Mouse (Mus musculus) liver, embryonic 11.5 days (tissue): ENCODE measurements at regions not wholly inside any gene's neighbourhood (a gene's known extent, or its start where the extent isn't known, plus 50 kb on each side); places are given as distances from the start of the nearest gene placed in this dataset.
"Not testable (repeated sequence)": the region's sequence is repeated elsewhere in the genome, so short reads cannot be mapped to it uniquely, and the experiment has no call there.

Experiments
- ATAC-seq: fragments of 200-750 bp; cut with Nextera tagmentation; replicated peaks from 2 replicates; pipeline ENCODE4 v1.8.0; 2017; ENCODE audit warnings: moderate number of reproducible peaks, mild to moderate bottlenecking, moderate TSS enrichment, moderate library complexity; ENCODE audit not compliant: low FRiP score
- DNase-seq: peaks from one replicate; pipeline ENCODE4 v3.0.0-alpha.2; 2017; ENCODE audit warnings: low spot score
- H3K27ac ChIP-seq: fragments of 300-500 bp; sonication (generic); 2 replicates; pipeline ENCODE4 v1.5.1; 2014; ENCODE audit warnings: mild to moderate bottlenecking, low read depth, low read length, control low read depth
- H3K27me3 ChIP-seq: fragments of 300-500 bp; sonication (generic); replicated peaks from 2 replicates; pipeline ENCODE4 v1.6.1; 2014; ENCODE audit warnings: low read length, mixed read lengths; ENCODE audit not compliant: control insufficient read depth, insufficient read depth
- H3K36me3 ChIP-seq: fragments of 300-500 bp; sonication (generic); 2 replicates; pipeline ENCODE4 v1.6.1; 2014; ENCODE audit warnings: mild to moderate bottlenecking, low read length, moderate library complexity, mixed read lengths; ENCODE audit not compliant: control insufficient read depth, insufficient read depth
- H3K4me1 ChIP-seq: fragments of 300-500 bp; sonication (generic); replicated peaks from 2 replicates; pipeline ENCODE4 v1.6.1; 2014; ENCODE audit warnings: low read length, mixed read lengths; ENCODE audit not compliant: control insufficient read depth, insufficient read depth
- H3K4me2 ChIP-seq: fragments of 300-500 bp; sonication (generic); 2 replicates; pipeline ENCODE4 v1.6.1; 2014; ENCODE audit warnings: mild to moderate bottlenecking, control low read depth, moderate library complexity
- H3K4me3 ChIP-seq: fragments of 300-500 bp; sonication (generic); 2 replicates; pipeline ENCODE4 v1.5.1; 2014; ENCODE audit warnings: low read depth, low read length, control low read depth
- H3K9ac ChIP-seq: fragments of 300-500 bp; sonication (generic); 2 replicates; pipeline ENCODE4 v1.6.1; 2014; ENCODE audit warnings: low read depth, low read length, control low read depth
- H3K9me3 ChIP-seq: fragments of 300-500 bp; sonication (generic); 2 replicates; pipeline ENCODE4 v1.6.1; 2016; ENCODE audit warnings: low read length, inconsistent platforms, mixed read lengths; ENCODE audit not compliant: control insufficient read depth
- WGBS: fragments of 180-500 bp; shearing (Covaris S2); extraction: QIAGEN DNeasy Blood & Tissue Kit; methylation state at CpG from one replicate; pipeline ENCODE4 v1.1.7; 2014; 5-methylcytosine and 5-hydroxymethylcytosine counted together

DNA sequence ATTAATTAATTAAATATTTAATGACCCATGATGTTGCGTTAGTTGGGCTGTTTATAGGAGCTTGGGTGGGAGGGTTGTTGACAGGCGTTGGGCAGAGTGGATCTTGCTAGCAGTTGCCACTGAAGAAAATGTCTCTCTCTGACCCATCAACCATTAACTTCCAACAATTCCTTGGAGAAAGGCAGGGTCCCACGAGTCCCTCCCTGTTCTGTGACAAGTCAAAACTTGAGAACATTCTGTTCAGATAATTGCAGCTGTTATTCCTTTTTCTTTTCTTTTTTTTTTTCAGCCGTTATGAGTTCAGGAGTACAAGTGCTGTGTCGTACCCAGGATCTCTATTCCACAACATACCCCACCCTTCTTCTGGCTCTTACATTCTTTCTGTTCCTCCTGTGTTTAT, 59.8 kb upstream of the Tnfrsf21 start:
- Histone ChIP-seq H3K9ac (no peak overlapping the region), H3K9me3 (no peaks in the 10 kb centered on the region), H3K4me2 (no peak overlapping the region), H3K4me1 (no peaks in the 10 kb centered on the region), H3K27me3 (no peaks in the 10 kb centered on the region), H3K36me3 (no peaks in the 10 kb centered on the region), H3K4me3 (no peak overlapping the region), H3K27ac (no peak overlapping the region)
- WGBS: 71% methylated on average over 5 of the region's 5 CpGs
- no peak for DNase-seq
- ATAC-seq: no peak

DNA sequence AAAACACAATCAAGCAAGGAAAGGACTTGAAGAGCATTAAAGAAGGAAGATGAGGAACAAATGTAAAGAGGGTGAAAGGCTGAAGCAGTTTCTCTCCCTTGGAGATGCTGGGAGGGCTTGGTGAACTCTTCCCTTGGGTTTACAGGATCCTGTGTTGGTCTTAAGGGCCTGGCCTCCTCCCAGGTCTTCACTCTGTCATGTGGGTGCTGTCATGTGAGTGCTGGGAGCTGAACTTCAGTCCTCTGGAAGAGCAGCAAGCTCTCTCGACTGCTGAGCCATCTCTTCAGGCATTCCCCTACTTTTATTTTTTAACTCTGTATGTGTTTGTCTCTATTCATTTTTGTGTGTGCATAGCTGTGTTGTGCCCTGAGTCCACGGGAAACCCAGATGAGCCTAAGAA, 61.6 kb upstream of the Tnfrsf21 start:
- H3K9ac ChIP-seq: no peak overlapping the region
- H3K9me3 ChIP-seq: no peaks in the 10 kb centered on the region
- H3K27me3 ChIP-seq: no peaks in the 10 kb centered on the region
- H3K4me1 ChIP-seq: no peaks in the 10 kb centered on the region
- ATAC-seq: no peak
- no peak overlapping the region for H3K27ac ChIP-seq
- no peak overlapping the region for H3K4me2 ChIP-seq
- H3K36me3 ChIP-seq: no peaks in the 10 kb centered on the region
- no peak for DNase-seq
- WGBS: 46% methylated on average over 2 of the region's 2 CpGs
- H3K4me3 ChIP-seq: no peak overlapping the region

DNA sequence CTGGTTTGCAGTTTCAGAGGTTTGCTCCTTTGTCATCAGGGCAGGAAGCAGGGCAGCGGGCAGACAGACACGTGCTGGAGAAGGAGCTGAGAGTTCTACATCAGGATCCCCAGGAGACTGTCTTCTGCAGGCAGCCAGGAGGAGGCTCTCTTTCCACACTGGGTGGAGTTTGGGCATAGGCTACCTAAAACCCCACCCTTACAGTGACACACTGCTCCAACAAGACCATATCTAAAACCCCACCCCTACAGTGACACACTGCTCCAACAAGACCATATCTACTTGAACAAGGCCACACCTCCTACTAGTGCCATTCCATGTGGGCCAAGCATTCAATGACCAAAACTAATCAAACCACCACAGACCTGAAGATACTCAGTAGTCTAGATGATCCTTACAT, 68.0 kb upstream of the Cd2ap start:
- H3K27ac ChIP-seq: no peak overlapping the region
- H3K4me3 ChIP-seq: no peak overlapping the region
- no peaks in the 10 kb centered on the region for H3K9me3 ChIP-seq
- no peak for DNase-seq
- H3K27me3 ChIP-seq: no peaks in the 10 kb centered on the region
- no peaks in the 10 kb centered on the region for H3K36me3 ChIP-seq
- 75% methylated on average over 2 of the region's 2 CpGs for WGBS
- H3K4me2 ChIP-seq: no peak overlapping the region
- H3K9ac ChIP-seq: no peak overlapping the region
- H3K4me1 ChIP-seq: no peaks in the 10 kb centered on the region
- ATAC-seq: peak; percentile 76

DNA sequence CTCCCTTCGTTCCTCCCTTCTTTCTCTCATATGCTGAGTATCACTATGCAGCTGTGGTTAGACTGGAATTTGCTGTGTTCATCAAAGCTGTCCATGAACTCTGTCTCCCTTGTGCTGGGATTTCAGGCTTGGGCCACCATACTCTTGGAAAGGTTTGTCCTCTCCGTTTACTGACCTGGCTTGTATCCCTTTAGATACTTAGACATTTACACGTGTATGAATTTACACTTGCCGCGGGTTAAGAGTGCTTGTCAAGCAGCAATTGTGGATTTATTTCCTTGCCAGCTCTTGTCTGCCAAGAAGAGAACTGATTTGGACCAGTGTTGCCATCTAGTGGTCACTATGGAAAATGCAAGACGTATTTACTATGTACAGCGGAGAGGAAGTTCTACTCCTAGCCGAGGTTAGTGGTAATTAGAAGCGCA, 66.8 kb upstream of the Cd2ap start:
- H3K36me3 ChIP-seq: no peaks in the 10 kb centered on the region
- ATAC-seq: no peak; the same call in 1 of the 2 replicates
- H3K4me3 ChIP-seq: no peak overlapping the region
- no peak overlapping the region for H3K9ac ChIP-seq
- no peaks in the 10 kb centered on the region for H3K4me1 ChIP-seq
- no peak overlapping the region for H3K27ac ChIP-seq
- no peaks in the 10 kb centered on the region for H3K9me3 ChIP-seq
- H3K4me2 ChIP-seq: no peak overlapping the region
- 9% methylated on average over 9 of the region's 9 CpGs for WGBS
- H3K27me3 ChIP-seq: no peaks in the 10 kb centered on the region
- DNase-seq: peak; percentile 45

DNA sequence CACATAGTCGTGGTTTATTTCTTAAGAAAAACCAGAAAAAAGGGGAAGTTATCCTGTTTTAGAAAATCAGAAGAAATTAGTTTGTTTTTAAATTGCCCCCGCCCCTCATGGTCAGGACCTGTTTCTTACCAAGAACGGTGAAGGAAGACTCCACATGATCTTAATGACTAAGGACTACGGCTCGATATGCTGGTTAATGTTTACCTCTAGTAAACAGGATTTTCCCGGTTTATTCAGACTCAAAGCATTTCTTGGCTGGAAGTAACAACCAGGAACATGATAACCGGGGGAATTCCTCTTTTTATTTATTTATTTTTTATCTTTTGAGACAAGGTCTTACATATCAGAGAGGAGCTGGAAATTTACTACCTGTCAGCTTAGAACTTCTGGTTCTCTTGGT, 63.0 kb upstream of the Cd2ap start:
- Histone ChIP-seq H3K36me3 (no peaks in the 10 kb centered on the region), H3K4me2 (no peak overlapping the region), H3K9ac (no peak overlapping the region), H3K4me1 (no peaks in the 10 kb centered on the region), H3K27ac (no peak overlapping the region), H3K27me3 (no peaks in the 10 kb centered on the region), H3K4me3 (no peak overlapping the region), H3K9me3 (no peaks in the 10 kb centered on the region)
- ATAC-seq (no peak), DNase-seq (no peak)
- WGBS: 63% methylated on average over 7 of the region's 7 CpGs

DNA sequence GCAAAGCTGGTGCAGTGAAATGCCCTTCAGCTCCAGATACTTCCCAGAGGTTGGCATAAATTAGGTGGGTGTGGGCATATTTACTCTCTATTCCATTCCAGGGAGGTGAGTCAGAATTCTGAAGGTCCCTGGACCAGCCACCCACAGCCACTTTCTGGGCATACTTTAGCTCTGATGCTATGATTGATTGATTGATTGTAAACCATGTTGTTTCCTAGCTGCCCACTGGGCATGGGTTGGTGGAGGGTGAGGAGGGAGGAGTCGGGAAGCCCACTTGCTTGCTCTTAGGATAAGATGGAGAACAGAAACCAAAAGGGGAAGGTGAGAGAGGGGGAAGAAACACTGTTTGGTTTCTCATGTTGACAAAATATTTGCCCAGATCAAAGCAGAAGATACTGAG, 62.1 kb upstream of the Cd2ap start:
- 42% methylated on average over 1 of the region's 1 CpGs for WGBS
- ATAC-seq (no peak), DNase-seq (no peak)
- no peak overlapping the region for H3K4me2 ChIP-seq
- H3K27ac ChIP-seq: no peak overlapping the region
- H3K9ac ChIP-seq: no peak overlapping the region
- no peaks in the 10 kb centered on the region for H3K9me3 ChIP-seq
- H3K4me1 ChIP-seq: no peaks in the 10 kb centered on the region
- H3K27me3 ChIP-seq: no peaks in the 10 kb centered on the region
- H3K4me3 ChIP-seq: no peak overlapping the region
- no peaks in the 10 kb centered on the region for H3K36me3 ChIP-seq

DNA sequence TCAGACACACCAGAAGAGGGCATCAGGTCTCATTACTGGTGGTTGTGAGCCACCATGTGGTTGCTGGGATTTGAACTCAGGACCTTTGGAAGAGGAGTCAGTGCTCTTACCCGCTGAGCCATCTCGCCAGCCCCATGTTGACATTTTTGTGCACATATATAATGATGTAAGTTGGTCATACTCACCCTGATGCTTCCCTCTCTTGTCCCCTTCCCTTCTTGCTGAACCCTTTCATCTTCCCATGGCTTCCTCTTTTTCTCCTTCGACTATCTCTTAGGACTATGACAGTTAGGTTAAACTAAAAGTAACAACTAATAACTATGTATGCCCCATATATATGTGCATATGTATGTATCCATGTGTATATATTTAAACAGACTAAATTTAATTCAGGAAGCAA, 61.0 kb upstream of the Cd2ap start:
- H3K36me3 ChIP-seq, DNase-seq, H3K4me2 ChIP-seq, H3K27me3 ChIP-seq, H3K4me3 ChIP-seq, H3K9ac ChIP-seq, H3K4me1 ChIP-seq, H3K27ac ChIP-seq, ATAC-seq, H3K9me3 ChIP-seq: not testable (repeated sequence)
- 77% methylated on average over 3 of the region's 3 CpGs for WGBS

DNA sequence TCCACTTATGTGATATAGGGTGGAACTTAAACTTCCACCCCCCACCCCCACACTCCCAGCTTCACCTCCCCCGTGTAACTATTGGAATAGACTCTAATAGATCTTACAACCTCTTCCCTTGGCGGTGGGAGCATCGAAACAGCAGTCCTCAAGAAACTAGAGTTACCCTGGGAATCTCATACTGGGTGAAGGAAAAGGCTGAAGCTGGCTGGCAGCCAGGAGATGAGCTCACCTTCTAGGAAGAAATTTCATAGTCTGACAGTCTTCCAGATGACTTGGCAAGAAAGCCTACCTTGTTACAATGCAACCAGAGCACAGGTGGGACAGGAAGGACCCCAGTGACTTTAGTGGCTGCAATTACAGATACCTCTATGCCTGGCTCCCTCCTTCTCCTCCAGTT, 57.6 kb upstream of the Cd2ap start:
- no peaks in the 10 kb centered on the region for H3K9me3 ChIP-seq
- no peaks in the 10 kb centered on the region for H3K36me3 ChIP-seq
- no peak overlapping the region for H3K27ac ChIP-seq
- H3K27me3 ChIP-seq: no peaks in the 10 kb centered on the region
- 65% methylated on average over 3 of the region's 3 CpGs for WGBS
- H3K4me1 ChIP-seq: no peaks in the 10 kb centered on the region
- H3K4me3 ChIP-seq: no peak overlapping the region
- DNase-seq (no peak), ATAC-seq (no peak)
- no peak overlapping the region for H3K9ac ChIP-seq
- no peak overlapping the region for H3K4me2 ChIP-seq

DNA sequence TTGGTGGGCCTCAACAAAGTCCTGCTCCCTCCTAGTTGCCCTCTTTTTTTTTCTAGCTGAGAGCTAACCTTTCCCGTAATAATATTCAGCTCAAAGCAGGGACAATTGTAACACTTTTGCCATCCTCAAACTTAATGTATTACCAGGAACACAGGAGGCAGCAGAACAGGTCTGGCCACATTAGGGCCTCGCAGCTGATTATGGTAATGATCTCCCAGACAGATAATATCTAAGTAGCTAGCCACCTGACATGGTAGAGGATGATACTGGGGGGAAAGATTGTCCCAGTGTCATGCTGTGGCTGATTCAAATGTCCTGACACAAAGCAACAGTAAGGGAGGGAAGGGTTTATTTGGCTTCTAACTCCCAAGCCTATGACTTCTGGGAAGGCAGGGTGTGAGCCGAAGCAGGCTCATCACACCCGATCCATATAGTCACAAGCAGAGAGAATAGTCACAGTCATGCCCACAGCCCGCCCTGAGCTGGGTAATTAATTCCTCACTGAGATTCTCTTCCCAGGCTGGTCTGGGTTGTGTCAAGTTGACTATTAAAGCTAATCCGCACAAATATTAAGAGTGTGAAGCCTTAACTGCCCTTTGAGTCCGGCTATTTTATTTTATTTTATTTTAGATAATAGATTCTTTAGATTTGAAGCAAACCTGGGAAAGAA, 57.0 kb upstream of the Cd2ap start:
- Histone ChIP-seq H3K27me3 (no peaks in the 10 kb centered on the region), H3K36me3 (no peaks in the 10 kb centered on the region), H3K4me1 (no peaks in the 10 kb centered on the region), H3K9ac (no peak overlapping the region), H3K4me2 (no peak overlapping the region), H3K9me3 (no peaks in the 10 kb centered on the region), H3K4me3 (no peak overlapping the region), H3K27ac (no peak overlapping the region)
- WGBS: 73% methylated on average over 7 of the region's 7 CpGs
- ATAC-seq (no peak), DNase-seq (no peak)
